In the genomic region with DNA sequence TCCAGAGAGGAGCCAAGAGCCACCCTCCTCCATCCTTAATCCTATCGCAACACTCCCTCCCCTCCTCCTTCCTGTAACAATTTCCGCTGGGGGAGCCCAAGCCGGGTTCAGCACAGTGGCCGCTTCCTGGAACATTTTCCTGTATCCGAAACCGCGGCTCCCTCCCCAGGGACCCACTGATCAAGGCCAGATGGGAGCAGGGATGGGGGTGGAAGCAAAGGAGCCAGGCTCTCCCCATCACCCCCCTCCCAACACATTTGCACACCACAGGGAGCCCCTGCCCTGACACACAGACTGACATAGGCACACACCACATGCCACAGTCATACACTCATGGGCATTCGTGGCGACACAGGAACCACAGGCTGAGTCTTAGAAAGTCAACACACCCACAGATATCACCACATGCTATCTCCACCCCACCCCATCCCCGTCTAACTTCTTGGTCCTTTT, we compare ENCODE assay signal across 8 mouse cellular contexts. TPM values are rescaled to one million over a fixed set of nuclear protein-coding genes. Genes with fewer than 3 reads are reported as not detected.
DNase-seq lines count a peak whose midpoint lies in the region; ATAC-seq and TF ChIP-seq lines count a peak whose summit lies in the region.

No protein-coding gene starts in this region.

- no peaks in the 10 kb centered on the region for H3K9me3 ChIP-seq in embryonic facial prominence, embryonic 11.5 days (replicated peaks; ENCODE audit: control insufficient read depth, low read length)
- H3K9me3 ChIP-seq in heart, embryonic 12.5 days (replicated peaks) = no peaks in the 10 kb centered on the region
- H3K9me3 ChIP-seq in lung, postnatal 0 days (ENCODE audit: low read length) = no peaks in the 10 kb centered on the region
- no peaks in the 10 kb centered on the region for H3K9me3 ChIP-seq in stomach, embryonic 14.5 days (ENCODE audit: control insufficient read depth, low read depth, low read length)

- TF ChIP-seq CTCF in lung, postnatal 0 days (IDR thresholded peaks at IDR 0.05) = no peak

- peak; percentile 51 for ATAC-seq in embryonic facial prominence, embryonic 11.5 days (replicated peaks; ENCODE audit: insufficient number of reproducible peaks, low FRiP score, low TSS enrichment, low read depth)
- 0 out of 2 replicates have a peak, but pooled peaks have one; percentile 60 for ATAC-seq in heart, embryonic 12.5 days (ENCODE audit: insufficient number of reproducible peaks, low FRiP score)
- ATAC-seq in lung, postnatal 0 days = peak; percentile 73
- no peak for ATAC-seq in stomach, embryonic 14.5 days (ENCODE audit: insufficient number of reproducible peaks, insufficient read depth, low FRiP score, low read depth)

- no peaks in the 10 kb centered on the region for H3K27me3 ChIP-seq in embryonic facial prominence, embryonic 11.5 days (ENCODE audit: control insufficient read depth, insufficient read depth, low read length)
- H3K27me3 ChIP-seq in heart, embryonic 12.5 days (replicated peaks) = peaks cover 3% of the 10 kb centered on the region; the same call in 1 of the 2 replicates
- H3K27me3 ChIP-seq in lung, postnatal 0 days (replicated peaks; ENCODE audit: insufficient read depth, low read length) = no peaks in the 10 kb centered on the region
- H3K27me3 ChIP-seq in stomach, embryonic 14.5 days (ENCODE audit: control insufficient read depth, insufficient read depth, low read length) = no peaks in the 10 kb centered on the region

- H3K4me2 ChIP-seq in embryonic facial prominence, embryonic 11.5 days (ENCODE audit: low read depth, low read length) = peak overlapping the region; percentile 97
- H3K4me2 ChIP-seq in heart, embryonic 12.5 days = peak overlapping the region; percentile 98
- peak overlapping the region; percentile 96 for H3K4me2 ChIP-seq in lung, postnatal 0 days (replicated peaks; ENCODE audit: low read depth, low read length)
- H3K4me2 ChIP-seq in stomach, embryonic 14.5 days (replicated peaks; ENCODE audit: low read depth, low read length) = peak overlapping the region; percentile 97

- peak; percentile 19 for DNase-seq in cerebellum, adult 11-12 months
- DNase-seq in cerebellum, adult 11 months = no peak
- peak; percentile 79 for DNase-seq in embryonic facial prominence, embryonic 11.5 days (ENCODE audit: low spot score)
- DNase-seq in kidney, adult 9 months = peak; percentile 77
- DNase-seq in lung, postnatal 0 days (ENCODE audit: low spot score) = peak; percentile 79
- no peak for DNase-seq in urinary bladder, adult 2 months (ENCODE audit: low spot score)

- no peak; the same call in 1 of the 2 replicates for TF ChIP-seq EP300 in lung, postnatal 0 days (IDR thresholded peaks at IDR 0.05)

- H3K9ac ChIP-seq in embryonic facial prominence, embryonic 11.5 days (replicated peaks; ENCODE audit: low read length) = peak overlapping the region; percentile 7
- H3K9ac ChIP-seq in heart, embryonic 12.5 days = 0 out of 2 replicates have a peak overlapping the region, but pooled peaks have one; percentile 75
- H3K9ac ChIP-seq in lung, postnatal 0 days (replicated peaks; ENCODE audit: low read depth) = no peak overlapping the region
- H3K9ac ChIP-seq in stomach, embryonic 14.5 days (replicated peaks; ENCODE audit: low read depth, low read length) = no peak overlapping the region

- no peak overlapping the region for H3K4me3 ChIP-seq in embryonic facial prominence, embryonic 11.5 days (ENCODE audit: low read depth, low read length)
- 0 out of 2 replicates have a peak overlapping the region, but pooled peaks have one; percentile 5 for H3K4me3 ChIP-seq in heart, embryonic 12.5 days
- H3K4me3 ChIP-seq in lung, postnatal 0 days (ENCODE audit: low read depth, low read length) = 0 out of 2 replicates have a peak overlapping the region, but pooled peaks have one; percentile 67
- H3K4me3 ChIP-seq in stomach, embryonic 14.5 days (ENCODE audit: low read depth, low read length) = peak overlapping the region; percentile 46; the same call in 1 of the 2 replicates

- no peaks in the 10 kb centered on the region for H3K36me3 ChIP-seq in embryonic facial prominence, embryonic 11.5 days (replicated peaks; ENCODE audit: control insufficient read depth, insufficient read depth, low read depth, low read length)
- H3K36me3 ChIP-seq in heart, embryonic 12.5 days = no peaks in the 10 kb centered on the region
- H3K36me3 ChIP-seq in lung, postnatal 0 days (ENCODE audit: insufficient read depth, low read length) = no peaks in the 10 kb centered on the region
- H3K36me3 ChIP-seq in stomach, embryonic 14.5 days (ENCODE audit: control insufficient read depth, insufficient read depth, low read length) = no peaks in the 10 kb centered on the region

- peaks cover 3% of the 10 kb centered on the region; the same call in 1 of the 2 replicates for H3K4me1 ChIP-seq in embryonic facial prominence, embryonic 11.5 days (ENCODE audit: control insufficient read depth, insufficient read depth, low read length)
- peaks cover 17% of the 10 kb centered on the region for H3K4me1 ChIP-seq in heart, embryonic 12.5 days (replicated peaks)
- peaks cover 7% of the 10 kb centered on the region; the same call in 1 of the 2 replicates for H3K4me1 ChIP-seq in lung, postnatal 0 days (ENCODE audit: insufficient read depth, low read depth, low read length)
- H3K4me1 ChIP-seq in stomach, embryonic 14.5 days (ENCODE audit: control insufficient read depth, insufficient read depth, low read length) = peaks cover 13% of the 10 kb centered on the region

- peak overlapping the region; percentile 88 for H3K27ac ChIP-seq in embryonic facial prominence, embryonic 11.5 days (replicated peaks; ENCODE audit: low read depth, low read length)
- H3K27ac ChIP-seq in heart, embryonic 12.5 days (ENCODE audit: poor library complexity, severe bottlenecking) = peak overlapping the region; percentile 74
- peak overlapping the region; percentile 77 for H3K27ac ChIP-seq in lung, postnatal 0 days (ENCODE audit: low read length)
- peak overlapping the region; percentile 27; the same call in 1 of the 2 replicates for H3K27ac ChIP-seq in stomach, embryonic 14.5 days (ENCODE audit: low read length)

- WGBS in embryonic facial prominence, embryonic 11.5 days = 2% methylated on average over 10 of the region's 10 CpGs
- 7% methylated on average over 10 of the region's 10 CpGs for WGBS in heart, embryonic 12.5 days
- WGBS in lung, postnatal 0 days = 8% methylated on average over 10 of the region's 10 CpGs
- WGBS in stomach, embryonic 14.5 days = 15% methylated on average over 10 of the region's 10 CpGs

RNA-seq across cellular contexts. Expression of gene Sp7, which starts 10.9 kb away (rescaled TPM):
- 2.4 and 3.0 TPM in 2 replicates for polyA plus RNA-seq in embryonic facial prominence, embryonic 11.5 days (2014; fragmentation: Nextera tagmentation; extraction: Ambion mirVana)
- 0.34 and 0.58 TPM in 2 replicates for polyA plus RNA-seq in heart, embryonic 12.5 days (2016; fragmentation: Nextera tagmentation; extraction: Ambion mirVana)
- not detected in 2 replicates for polyA plus RNA-seq in lung, postnatal 0 days (2015; fragmentation: Nextera tagmentation; extraction: Ambion mirVana)
- 2.0 and 2.5 TPM in 2 replicates for polyA plus RNA-seq in stomach, embryonic 14.5 days (2014; fragmentation: Nextera tagmentation; extraction: Ambion mirVana)
- polyA plus RNA-seq in urinary bladder, adult 2 months (2012; rRNA removed) = 0.15 and 0.21 TPM in 2 replicates

RNA-seq across cellular contexts. Expression of gene Aaas, which starts 27.3 kb away (rescaled TPM):
- polyA plus RNA-seq in embryonic facial prominence, embryonic 11.5 days (2014; fragmentation: Nextera tagmentation; extraction: Ambion mirVana) = 98.3 and 102 TPM in 2 replicates
- polyA plus RNA-seq in heart, embryonic 12.5 days (2016; fragmentation: Nextera tagmentation; extraction: Ambion mirVana) = 53.8 and 55.8 TPM in 2 replicates
- 16.2 and 17.0 TPM in 2 replicates for polyA plus RNA-seq in lung, postnatal 0 days (2015; fragmentation: Nextera tagmentation; extraction: Ambion mirVana)
- polyA plus RNA-seq in stomach, embryonic 14.5 days (2014; fragmentation: Nextera tagmentation; extraction: Ambion mirVana) = 63.8 and 68.4 TPM in 2 replicates
- polyA plus RNA-seq in urinary bladder, adult 2 months (2012; rRNA removed) = 19.1 and 21.4 TPM in 2 replicates

RNA-seq across cellular contexts. Expression of gene Sp1, which starts 28.1 kb away (rescaled TPM):
- polyA plus RNA-seq in embryonic facial prominence, embryonic 11.5 days (2014; fragmentation: Nextera tagmentation; extraction: Ambion mirVana) = 12.8 and 13.9 TPM in 2 replicates
- 6.9 and 7.3 TPM in 2 replicates for polyA plus RNA-seq in heart, embryonic 12.5 days (2016; fragmentation: Nextera tagmentation; extraction: Ambion mirVana)
- polyA plus RNA-seq in lung, postnatal 0 days (2015; fragmentation: Nextera tagmentation; extraction: Ambion mirVana) = 7.3 and 8.6 TPM in 2 replicates
- 16.9 and 18.9 TPM in 2 replicates for polyA plus RNA-seq in stomach, embryonic 14.5 days (2014; fragmentation: Nextera tagmentation; extraction: Ambion mirVana)
- polyA plus RNA-seq in urinary bladder, adult 2 months (2012; rRNA removed) = 19.1 and 24.2 TPM in 2 replicates

RNA-seq across cellular contexts. Expression of gene Myg1, which starts 46.3 kb away (rescaled TPM):
- polyA plus RNA-seq in embryonic facial prominence, embryonic 11.5 days (2014; fragmentation: Nextera tagmentation; extraction: Ambion mirVana) = 101 and 103 TPM in 2 replicates
- polyA plus RNA-seq in heart, embryonic 12.5 days (2016; fragmentation: Nextera tagmentation; extraction: Ambion mirVana) = 58.8 and 60.7 TPM in 2 replicates
- 46.1 and 48.3 TPM in 2 replicates for polyA plus RNA-seq in lung, postnatal 0 days (2015; fragmentation: Nextera tagmentation; extraction: Ambion mirVana)
- polyA plus RNA-seq in stomach, embryonic 14.5 days (2014; fragmentation: Nextera tagmentation; extraction: Ambion mirVana) = 96.9 and 109 TPM in 2 replicates
- 54.1 and 59.1 TPM in 2 replicates for polyA plus RNA-seq in urinary bladder, adult 2 months (2012; rRNA removed)

RNA-seq across cellular contexts. Expression of gene Pfdn5, which starts 51.9 kb away (rescaled TPM):
- 453 and 469 TPM in 2 replicates for polyA plus RNA-seq in embryonic facial prominence, embryonic 11.5 days (2014; fragmentation: Nextera tagmentation; extraction: Ambion mirVana)
- 267 and 273 TPM in 2 replicates for polyA plus RNA-seq in heart, embryonic 12.5 days (2016; fragmentation: Nextera tagmentation; extraction: Ambion mirVana)
- 457 and 467 TPM in 2 replicates for polyA plus RNA-seq in lung, postnatal 0 days (2015; fragmentation: Nextera tagmentation; extraction: Ambion mirVana)
- polyA plus RNA-seq in stomach, embryonic 14.5 days (2014; fragmentation: Nextera tagmentation; extraction: Ambion mirVana) = 500 and 514 TPM in 2 replicates
- 396 and 519 TPM in 2 replicates for polyA plus RNA-seq in urinary bladder, adult 2 months (2012; rRNA removed)

Comparison
In these comparisons a context has a peak if more than half of its experiments do, and no peak if none do; other contexts are left out.
1. DNase-seq: peak in cerebellum, adult 11-12 months (single experiment), embryonic facial prominence, embryonic 11.5 days (single experiment), kidney, adult 9 months (single experiment) and lung, postnatal 0 days (single experiment); none in cerebellum, adult 11 months (single experiment) and urinary bladder, adult 2 months (single experiment).
2. H3K27ac ChIP-seq: peak in every context shown above with its lines; median percentile 88 in embryonic facial prominence, embryonic 11.5 days; 77 in lung, postnatal 0 days; 74 in heart, embryonic 12.5 days; 27 in stomach, embryonic 14.5 days.
3. H3K9ac ChIP-seq: peak in embryonic facial prominence, embryonic 11.5 days (single experiment) and heart, embryonic 12.5 days (single experiment); none in lung, postnatal 0 days (single experiment) and stomach, embryonic 14.5 days (single experiment).
4. Peak in every context shown above with its lines, with median percentiles within 50 percentile points of each other: H3K4me2 ChIP-seq.